Mouse (Mus musculus) limb, embryonic 13.5 days (tissue): ENCODE data around the gene Rfx2. TPM values are rescaled to one million over a fixed set of nuclear protein-coding genes. Genes with fewer than 3 reads are reported as not detected.
A peak's percentile ranks its signal among the peaks of the same experiment; 100 is the strongest.

ENCODE experiments used
- ATAC-seq: fragments of 200-750 bp; cut with Nextera tagmentation; 2 replicates; pipeline ENCODE4 v1.8.0; 2017; ENCODE audit warnings: low read depth, moderate number of reproducible peaks, moderate TSS enrichment; ENCODE audit not compliant: low FRiP score
- H3K27ac ChIP-seq: fragments of 300-500 bp; sonication (generic); 2 replicates; pipeline ENCODE4 v1.5.1; 2015; ENCODE audit warnings: inconsistent platforms, mild to moderate bottlenecking, moderate library complexity
- H3K27me3 ChIP-seq: fragments of 300-500 bp; sonication (generic); 2 replicates; pipeline ENCODE4 v1.6.1; 2015; ENCODE audit warnings: mild to moderate bottlenecking, inconsistent platforms
- H3K36me3 ChIP-seq: fragments of 300-500 bp; sonication (generic); 2 replicates; pipeline ENCODE4 v1.6.1; 2015; ENCODE audit warnings: inconsistent platforms, mild to moderate bottlenecking, moderate library complexity
- H3K4me1 ChIP-seq: fragments of 300-500 bp; sonication (generic); 2 replicates; pipeline ENCODE4 v1.6.1; 2015; ENCODE audit warnings: inconsistent platforms
- H3K4me2 ChIP-seq: fragments of 300-500 bp; sonication (generic); replicated peaks from 2 replicates; pipeline ENCODE4 v1.6.1; 2015; ENCODE audit warnings: inconsistent platforms, mild to moderate bottlenecking, moderate library complexity
- H3K4me3 ChIP-seq: fragments of 300-500 bp; sonication (generic); 2 replicates; pipeline ENCODE4 v1.5.1; 2015; ENCODE audit warnings: moderate library complexity, mild to moderate bottlenecking, inconsistent platforms
- H3K9ac ChIP-seq: fragments of 300-500 bp; sonication (generic); 2 replicates; pipeline ENCODE4 v1.6.1; 2015; ENCODE audit warnings: mild to moderate bottlenecking, inconsistent platforms
- H3K9me3 ChIP-seq: fragments of 300-500 bp; sonication (generic); 2 replicates; pipeline ENCODE4 v1.6.1; 2016; ENCODE audit warnings: inconsistent platforms
- WGBS: fragments of 180-500 bp; shearing (Covaris S2); methylation state at CpG from one replicate; pipeline ENCODE4 v1.1.7; 2015; 5-methylcytosine and 5-hydroxymethylcytosine counted together
- polyA plus RNA-seq: library from polyadenylated mRNA; unstranded; fragments of >200 nt; fragmentation: Nextera tagmentation; extraction: Ambion mirVana; gene quantifications from 2 replicates; pipeline ENCODE4 v1.2.1, GENCODE M21; 2015

Gene Rfx2
- polyA plus RNA-seq, 1 experiment from 2014 or later, result 4.5 TPM

DNA sequence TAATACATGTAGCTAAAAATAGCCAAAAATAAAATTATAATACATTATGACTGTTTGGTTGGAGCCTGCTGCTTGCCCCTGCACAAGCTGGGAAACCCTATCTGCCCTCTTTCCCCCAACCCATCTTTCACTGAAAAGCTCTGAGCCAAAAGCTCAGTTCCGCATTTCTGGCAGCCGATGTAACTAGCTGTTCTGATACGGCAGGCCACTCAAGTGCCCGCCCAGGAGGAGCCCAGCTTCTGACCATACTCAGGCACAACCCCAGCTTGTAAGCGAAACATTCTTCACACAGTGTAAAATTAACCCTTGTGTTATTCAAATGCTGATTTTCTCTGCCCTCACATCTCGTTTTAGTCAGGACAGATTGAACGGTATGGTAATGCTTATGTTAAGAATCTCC, 28.1 kb upstream of the Rfx2 start:
- no peak for ATAC-seq
- H3K9ac ChIP-seq, result no peak overlapping the region
- H3K27me3 ChIP-seq, result no peaks in the 10 kb centered on the region
- H3K4me1 ChIP-seq, result no peaks in the 10 kb centered on the region
- H3K9me3 ChIP-seq, result no peaks in the 10 kb centered on the region
- no peak overlapping the region for H3K4me3 ChIP-seq
- no peaks in the 10 kb centered on the region for H3K36me3 ChIP-seq
- H3K4me2 ChIP-seq, result no peak overlapping the region
- no peak overlapping the region for H3K27ac ChIP-seq
- 48% methylated on average over 7 of the region's 7 CpGs for WGBS

DNA sequence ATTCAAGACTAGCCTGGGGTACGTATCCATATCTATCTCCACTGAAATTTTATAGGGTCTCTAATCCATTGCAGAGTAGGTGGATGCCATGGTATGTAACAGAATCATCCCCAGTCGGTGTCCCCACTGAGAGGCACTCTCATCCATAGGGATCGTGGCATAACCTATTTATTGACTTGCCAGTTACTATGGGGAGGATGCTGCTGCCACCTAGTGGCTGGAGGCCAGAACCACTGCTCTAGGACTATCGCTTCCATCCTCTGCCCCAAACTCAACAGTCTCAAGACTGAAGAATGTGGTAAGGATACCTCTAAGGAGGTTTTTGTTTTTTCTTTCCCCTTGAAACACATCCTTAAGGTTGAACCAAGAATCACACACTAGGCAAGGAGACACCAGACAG, 27.4 kb upstream of the Rfx2 start:
- H3K4me2 ChIP-seq, result no peak overlapping the region
- no peaks in the 10 kb centered on the region for H3K36me3 ChIP-seq
- no peak for ATAC-seq
- no peaks in the 10 kb centered on the region for H3K27me3 ChIP-seq
- H3K27ac ChIP-seq, result no peak overlapping the region
- H3K4me1 ChIP-seq, result no peaks in the 10 kb centered on the region
- no peak overlapping the region for H3K4me3 ChIP-seq
- H3K9ac ChIP-seq, result no peak overlapping the region
- 57% methylated on average over 4 of the region's 4 CpGs for WGBS
- H3K9me3 ChIP-seq, result no peaks in the 10 kb centered on the region

DNA sequence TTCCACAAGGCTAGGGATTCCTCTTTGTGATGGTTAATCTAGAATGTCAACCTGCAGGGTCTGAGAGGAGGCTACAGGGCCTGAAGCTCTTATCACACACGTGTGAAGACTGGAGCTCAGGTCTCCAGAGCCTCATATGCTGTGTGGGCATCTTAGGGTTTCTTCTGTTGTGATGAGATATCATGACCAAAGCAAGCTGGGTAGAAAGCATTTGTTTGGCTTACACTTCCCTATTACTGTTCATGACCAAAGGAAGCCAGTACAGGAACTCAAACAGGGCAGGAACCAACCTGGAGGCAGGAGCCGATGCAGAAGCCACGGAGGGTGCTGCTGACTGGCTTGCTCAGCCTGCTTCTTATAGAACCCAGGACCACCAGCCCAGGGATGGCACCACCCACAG, 24.6 kb upstream of the Rfx2 start:
- Histone ChIP-seq H3K4me3 (no peak overlapping the region), H3K4me1 (no peaks in the 10 kb centered on the region), H3K36me3 (no peaks in the 10 kb centered on the region), H3K9ac (no peak overlapping the region), H3K27me3 (no peaks in the 10 kb centered on the region), H3K9me3 (no peaks in the 10 kb centered on the region), H3K4me2 (no peak overlapping the region), H3K27ac (no peak overlapping the region)
- 87% methylated on average over 3 of the region's 3 CpGs for WGBS
- no peak for ATAC-seq

DNA sequence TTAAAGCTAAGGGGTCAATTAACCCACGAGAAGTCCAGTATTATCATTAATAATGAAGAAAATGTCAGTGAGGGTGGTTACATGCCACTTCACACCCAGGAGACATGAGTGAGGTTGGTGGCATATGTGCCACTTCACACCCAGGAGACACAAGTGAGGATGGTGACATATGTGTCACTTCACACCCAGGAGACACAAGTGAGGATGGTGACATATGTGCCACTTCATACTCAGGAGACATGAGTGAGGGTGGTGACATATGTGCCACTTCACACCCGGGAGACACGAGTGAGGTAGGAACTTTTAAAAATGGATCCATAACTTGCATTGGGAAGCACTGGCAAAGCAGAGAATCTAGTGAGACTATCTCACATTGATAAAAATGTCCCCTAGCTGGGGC, 20.4 kb upstream of the Rfx2 start:
- no peak overlapping the region for H3K9ac ChIP-seq
- no peaks in the 10 kb centered on the region for H3K27me3 ChIP-seq
- H3K4me2 ChIP-seq, result no peak overlapping the region
- H3K36me3 ChIP-seq, result no peaks in the 10 kb centered on the region
- H3K4me1 ChIP-seq, result no peaks in the 10 kb centered on the region
- ATAC-seq, result no peak
- H3K27ac ChIP-seq, result no peak overlapping the region
- no peak overlapping the region for H3K4me3 ChIP-seq
- no peaks in the 10 kb centered on the region for H3K9me3 ChIP-seq
- WGBS, result 74% methylated on average over 3 of the region's 3 CpGs

DNA sequence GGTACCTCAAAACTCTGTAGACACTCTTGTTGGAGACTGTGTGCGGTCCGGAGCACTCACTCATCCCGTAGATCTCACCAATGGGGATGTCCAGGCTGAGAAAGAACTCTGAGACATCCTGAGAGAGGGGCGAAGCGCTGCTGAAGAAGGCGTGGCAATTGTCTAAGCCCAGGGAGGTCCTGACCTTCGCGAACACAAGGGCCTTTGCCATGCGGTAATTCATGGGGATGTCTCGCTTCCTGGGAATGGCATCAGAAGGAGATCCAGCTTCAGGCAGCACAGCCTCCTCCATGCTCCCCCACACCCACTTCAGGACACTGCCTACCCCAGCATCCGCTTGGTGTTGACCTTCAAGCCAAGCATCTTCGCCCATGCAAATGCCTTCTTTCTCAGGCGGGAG, 18.9 kb upstream of the Rfx2 start:
- 87% methylated on average over 13 of the region's 13 CpGs for WGBS

DNA sequence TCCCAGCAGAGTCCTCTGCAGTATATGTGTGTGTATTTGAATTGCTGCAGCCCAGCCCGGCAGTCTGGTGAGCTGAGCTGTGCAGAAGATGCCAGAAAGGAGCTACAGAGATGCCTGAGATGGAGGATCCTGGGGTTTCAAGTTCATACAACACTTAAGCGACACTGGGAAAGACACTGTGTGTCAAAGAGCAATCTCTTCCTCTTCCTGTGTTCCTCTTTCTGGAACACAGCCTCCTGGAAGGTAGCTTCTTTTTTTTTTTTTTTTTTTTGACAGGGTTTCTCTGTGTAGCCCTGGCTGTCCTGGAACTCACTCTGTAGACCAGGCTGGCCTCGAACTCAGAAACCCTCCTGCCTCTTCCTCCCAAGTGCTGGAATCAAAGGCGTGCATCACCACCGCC, 18.0 kb upstream of the Rfx2 start:
- Histone ChIP-seq H3K4me3 (no peak overlapping the region), H3K27me3 (no peaks in the 10 kb centered on the region), H3K4me1 (no peaks in the 10 kb centered on the region), H3K36me3 (no peaks in the 10 kb centered on the region), H3K9me3 (no peaks in the 10 kb centered on the region), H3K4me2 (no peak overlapping the region), H3K27ac (no peak overlapping the region), H3K9ac (no peak overlapping the region)
- no peak for ATAC-seq
- 86% methylated on average over 5 of the region's 5 CpGs for WGBS

More for the DNA sequence above, 18.9 kb upstream of the Rfx2 start:
- Histone ChIP-seq H3K9ac (no peak overlapping the region), H3K4me3 (no peak overlapping the region), H3K9me3 (no peaks in the 10 kb centered on the region), H3K36me3 (no peaks in the 10 kb centered on the region), H3K4me2 (no peak overlapping the region), H3K27ac (no peak overlapping the region), H3K27me3 (no peaks in the 10 kb centered on the region), H3K4me1 (no peaks in the 10 kb centered on the region)
- no peak for ATAC-seq

DNA sequence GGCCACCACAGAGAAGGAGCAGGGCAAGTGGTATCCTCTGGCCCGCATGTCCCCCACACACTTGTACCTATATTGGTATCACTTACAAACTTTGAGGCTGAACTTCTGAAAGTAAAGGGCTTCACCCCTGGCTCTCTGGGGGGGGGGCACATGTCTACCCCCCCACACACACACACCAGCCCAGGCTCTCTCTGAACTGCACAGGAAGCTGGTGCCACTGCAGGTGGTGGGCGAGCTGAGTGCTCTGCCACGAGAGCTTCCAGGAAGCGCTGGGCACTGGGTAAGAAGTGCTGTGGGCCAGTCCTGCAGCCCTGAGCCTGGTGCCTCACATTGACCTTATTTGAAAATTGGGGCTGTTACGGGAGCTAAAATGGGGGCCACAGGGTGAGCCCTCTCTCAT, 12.9 kb upstream of the Rfx2 start:
- no peak for ATAC-seq
- no peak overlapping the region for H3K4me3 ChIP-seq
- no peaks in the 10 kb centered on the region for H3K4me1 ChIP-seq
- no peaks in the 10 kb centered on the region for H3K36me3 ChIP-seq
- 85% methylated on average over 5 of the region's 5 CpGs for WGBS
- H3K9ac ChIP-seq, result no peak overlapping the region
- H3K9me3 ChIP-seq, result no peaks in the 10 kb centered on the region
- H3K27me3 ChIP-seq, result no peaks in the 10 kb centered on the region
- H3K27ac ChIP-seq, result no peak overlapping the region
- no peak overlapping the region for H3K4me2 ChIP-seq

DNA sequence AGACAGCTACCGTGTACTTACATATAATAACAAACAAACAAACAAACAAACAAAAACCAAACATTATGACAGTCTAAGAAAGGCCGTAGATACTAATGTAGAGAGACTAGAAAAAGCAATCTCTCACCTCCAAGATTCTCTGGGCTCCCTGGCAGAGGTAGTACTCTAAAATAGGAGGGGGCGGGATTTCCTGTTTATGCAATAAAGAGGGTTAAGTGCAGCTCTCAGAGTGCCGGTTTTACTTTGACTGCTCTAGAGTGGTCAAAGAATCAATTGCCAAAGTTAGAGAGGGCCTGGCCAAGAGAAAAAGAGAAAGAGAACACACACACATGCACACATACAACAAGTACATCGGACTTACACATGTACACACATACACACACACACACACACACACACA, 11.4 kb upstream of the Rfx2 start:
- Histone ChIP-seq H3K36me3 (no peaks in the 10 kb centered on the region), H3K4me1 (no peaks in the 10 kb centered on the region), H3K4me3 (no peak overlapping the region), H3K9ac (no peak overlapping the region), H3K27me3 (no peaks in the 10 kb centered on the region), H3K9me3 (no peaks in the 10 kb centered on the region), H3K4me2 (no peak overlapping the region), H3K27ac (no peak overlapping the region)
- WGBS, result 75% methylated on average over 5 of the region's 5 CpGs
- no peak for ATAC-seq

DNA sequence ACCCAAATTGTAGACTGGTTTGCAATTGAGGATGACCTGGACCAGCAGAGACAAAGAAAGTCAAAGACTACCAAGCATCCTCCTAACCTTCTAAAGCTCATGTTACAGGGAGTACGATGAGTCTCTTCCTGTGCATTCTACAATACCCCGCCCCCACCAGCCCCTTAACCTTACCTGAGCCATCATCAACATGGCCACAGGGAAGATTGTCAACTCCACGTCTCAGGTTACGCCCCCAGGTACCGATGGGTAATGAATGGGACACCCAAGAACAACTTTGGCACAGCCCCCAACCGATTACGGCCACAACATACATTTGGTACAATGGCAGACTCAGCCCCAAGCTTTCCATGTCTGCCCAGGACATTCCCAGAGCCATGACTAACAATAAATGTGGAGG, 9.7 kb upstream of the Rfx2 start:
- H3K27ac ChIP-seq, result no peak overlapping the region
- no peaks in the 10 kb centered on the region for H3K27me3 ChIP-seq
- H3K9ac ChIP-seq, result no peak overlapping the region
- no peak for ATAC-seq
- no peak overlapping the region for H3K4me2 ChIP-seq
- H3K36me3 ChIP-seq, result no peaks in the 10 kb centered on the region
- H3K4me1 ChIP-seq, result no peaks in the 10 kb centered on the region
- WGBS, result 79% methylated on average over 7 of the region's 7 CpGs
- H3K4me3 ChIP-seq, result no peak overlapping the region
- H3K9me3 ChIP-seq, result no peaks in the 10 kb centered on the region

DNA sequence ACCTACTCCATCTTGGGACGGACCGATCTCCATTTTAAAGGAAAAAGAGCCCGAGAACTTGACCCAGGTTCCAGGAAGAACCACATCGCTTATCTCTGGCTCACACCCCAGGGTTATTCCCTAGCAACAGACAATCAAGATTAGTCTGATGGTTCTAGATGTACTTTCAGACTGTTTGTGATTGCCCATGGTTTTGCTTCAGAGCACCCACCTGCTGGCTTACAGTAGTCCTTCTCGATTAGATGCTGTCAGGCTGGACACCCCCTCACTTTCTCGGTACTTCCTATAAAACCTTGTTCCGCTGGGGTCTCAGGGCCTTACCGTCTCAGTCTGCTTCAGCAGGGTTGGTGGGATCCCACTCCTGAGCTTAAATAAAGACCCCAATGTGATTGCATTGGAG, 5.5 kb upstream of the Rfx2 start:
- ATAC-seq, result no peak
- Histone ChIP-seq H3K27ac (no peak overlapping the region), H3K9me3 (no peaks in the 10 kb centered on the region), H3K27me3 (peaks cover 6% of the 10 kb centered on the region; the same call in 1 of the 2 replicates), H3K4me2 (no peak overlapping the region), H3K9ac (no peak overlapping the region), H3K4me1 (no peaks in the 10 kb centered on the region), H3K36me3 (no peaks in the 10 kb centered on the region), H3K4me3 (no peak overlapping the region)
- 90% methylated on average over 8 of the region's 8 CpGs for WGBS

DNA sequence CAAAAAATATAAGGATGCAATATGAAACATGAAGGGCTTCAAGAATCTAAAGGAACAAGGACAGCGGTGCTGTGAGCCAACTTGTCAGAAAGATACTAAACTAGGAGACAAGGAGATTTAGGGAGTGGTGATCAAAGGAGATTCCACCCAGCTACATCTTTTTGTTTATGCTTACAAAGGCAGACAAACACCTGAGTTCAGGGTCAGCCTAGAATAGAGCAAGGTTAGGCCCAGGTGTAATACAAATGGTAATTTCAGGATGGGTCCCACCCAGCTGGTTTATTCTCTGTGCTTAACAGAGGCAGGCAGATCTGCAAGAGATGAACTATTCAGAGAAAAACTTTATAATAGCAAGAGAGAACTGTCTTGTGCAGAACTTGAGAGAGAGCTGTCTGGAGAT, 2.6 kb upstream of the Rfx2 start:
- WGBS, result 89% methylated on average over 1 of the region's 1 CpGs
- Histone ChIP-seq H3K4me3 (no peak overlapping the region), H3K9me3 (no peaks in the 10 kb centered on the region), H3K27me3 (peaks cover 24% of the 10 kb centered on the region), H3K9ac (no peak overlapping the region), H3K4me1 (peaks cover 16% of the 10 kb centered on the region), H3K4me2 (no peak overlapping the region), H3K27ac (no peak overlapping the region), H3K36me3 (no peaks in the 10 kb centered on the region)
- no peak for ATAC-seq

DNA sequence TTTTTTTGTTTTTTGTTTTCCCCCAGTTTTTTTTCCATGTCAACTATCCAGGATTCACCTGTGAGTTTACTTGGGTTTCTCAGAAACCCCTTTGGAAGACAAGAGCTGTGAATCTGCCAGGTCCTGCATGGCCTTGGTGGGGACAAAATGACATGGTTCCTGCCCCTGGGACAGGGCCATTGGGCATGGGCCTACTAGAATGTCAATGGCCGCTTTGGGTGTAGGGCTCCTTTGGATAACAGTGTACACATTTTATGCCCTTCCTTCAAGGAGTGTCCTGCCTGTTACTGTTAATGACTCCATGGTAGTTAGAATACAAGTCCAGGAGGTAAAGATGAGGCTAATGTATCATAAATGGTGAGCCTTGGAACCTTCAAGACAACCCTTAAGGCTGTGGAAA, 2.1 kb upstream of the Rfx2 start:
- Histone ChIP-seq H3K9me3 (no peaks in the 10 kb centered on the region), H3K9ac (no peak overlapping the region), H3K4me3 (no peak overlapping the region), H3K4me1 (peaks cover 16% of the 10 kb centered on the region), H3K27ac (no peak overlapping the region), H3K27me3 (peaks cover 29% of the 10 kb centered on the region), H3K4me2 (no peak overlapping the region), H3K36me3 (no peaks in the 10 kb centered on the region)
- no peak for ATAC-seq
- WGBS, result 86% methylated on average over 1 of the region's 1 CpGs

DNA sequence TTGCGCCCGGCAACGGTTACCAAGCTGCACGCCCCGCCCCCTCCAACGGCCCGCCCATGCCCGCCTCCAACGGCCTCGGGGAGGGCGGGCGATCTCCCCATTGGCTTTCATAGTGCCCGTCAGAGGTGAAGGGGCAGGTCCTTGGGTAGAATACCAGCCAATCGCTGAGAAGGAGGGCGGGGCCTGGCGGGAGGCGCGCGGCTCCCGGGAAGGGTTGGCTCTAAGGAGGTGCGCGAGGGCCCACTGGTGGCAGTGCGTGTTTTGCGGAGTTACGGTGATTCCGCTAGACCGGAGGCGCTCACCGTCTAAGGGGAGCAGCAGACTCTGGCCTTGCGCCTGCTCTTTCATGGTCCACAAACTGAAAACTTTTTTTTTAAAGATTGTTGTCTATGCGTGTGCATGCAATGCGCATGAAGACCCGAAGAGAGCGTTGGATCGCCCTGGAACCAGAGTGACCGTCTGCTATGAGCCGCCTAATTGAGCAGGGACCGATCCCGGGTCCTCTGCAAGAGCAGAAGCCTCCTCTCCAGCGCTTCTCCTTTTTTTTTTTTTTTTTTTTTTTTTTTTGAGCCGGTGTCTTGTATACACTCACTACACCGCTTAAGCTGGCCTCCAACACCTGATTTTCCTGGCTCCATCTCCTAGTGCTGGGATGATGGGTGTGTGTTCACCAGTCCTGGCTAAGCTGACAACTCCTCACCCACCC, 451 bp upstream of the Rfx2 start:
- H3K36me3 ChIP-seq, result no peaks in the 10 kb centered on the region
- H3K4me3 ChIP-seq, result peak overlapping the region; percentile 65
- 0 out of 2 replicates have a peak overlapping the region, but pooled peaks have one; percentile 40 for H3K9ac ChIP-seq
- no peaks in the 10 kb centered on the region for H3K9me3 ChIP-seq
- peaks cover 16% of the 10 kb centered on the region for H3K4me1 ChIP-seq
- no peak overlapping the region for H3K27ac ChIP-seq
- peaks cover 33% of the 10 kb centered on the region for H3K27me3 ChIP-seq
- WGBS, result 0% methylated on average over 42 of the region's 42 CpGs
- H3K4me2 ChIP-seq, result peak overlapping the region; percentile 86
- ATAC-seq, result peak; percentile 98
